Mouse (Mus musculus): ENCODE results near the gene Lrp2. TPM values are rescaled to one million over a fixed set of nuclear protein-coding genes. Genes with fewer than 3 reads are reported as not detected.

Gene Lrp2
- polyA plus RNA-seq, 1 experiment = not detected

DNA sequence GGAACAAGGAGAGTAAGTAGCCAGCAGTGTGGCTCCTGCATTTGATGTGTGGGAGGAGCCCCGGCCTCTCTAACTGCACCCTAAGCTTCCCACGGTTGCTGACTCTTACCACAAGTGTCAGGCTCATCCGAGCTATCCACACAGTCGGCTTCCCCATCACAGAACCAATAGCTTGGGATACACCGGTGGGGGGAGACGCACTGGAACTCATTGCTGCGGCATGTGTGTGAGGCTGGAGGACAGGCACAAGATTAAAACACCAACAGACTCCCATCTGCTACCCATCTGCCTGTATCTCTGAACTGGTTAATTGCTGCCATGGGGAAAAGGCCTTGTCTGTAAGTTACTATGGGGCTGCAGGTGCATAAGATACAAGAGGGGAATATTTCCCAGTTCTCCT is 109.0 kb downstream of the Lrp2 start:
- no peak for TF ChIP-seq GATA1 (IDR thresholded peaks at IDR 0.05; ENCODE audit: low read length)

DNA sequence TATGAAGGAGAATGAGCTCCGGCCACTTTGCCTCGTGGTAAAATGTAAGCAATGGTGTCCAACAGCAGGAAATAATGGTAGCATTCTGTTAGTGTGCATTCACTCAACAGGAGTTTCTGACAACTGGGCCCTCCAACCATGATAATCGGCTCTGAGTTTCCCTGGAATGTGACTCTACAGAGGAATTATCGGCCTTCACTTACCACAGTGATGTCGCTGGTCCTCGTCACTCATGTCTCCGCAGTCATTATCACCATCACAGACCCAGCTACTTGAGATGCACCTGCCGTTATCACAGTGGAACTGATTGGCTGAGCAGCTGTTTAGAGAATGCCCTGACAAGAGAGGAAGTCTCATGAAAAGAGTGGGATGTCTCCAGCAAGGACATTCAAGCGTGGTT is 110.7 kb downstream of the Lrp2 start:
- TF ChIP-seq GATA1 (IDR thresholded peaks at IDR 0.05; ENCODE audit: low read length) = no peak

DNA sequence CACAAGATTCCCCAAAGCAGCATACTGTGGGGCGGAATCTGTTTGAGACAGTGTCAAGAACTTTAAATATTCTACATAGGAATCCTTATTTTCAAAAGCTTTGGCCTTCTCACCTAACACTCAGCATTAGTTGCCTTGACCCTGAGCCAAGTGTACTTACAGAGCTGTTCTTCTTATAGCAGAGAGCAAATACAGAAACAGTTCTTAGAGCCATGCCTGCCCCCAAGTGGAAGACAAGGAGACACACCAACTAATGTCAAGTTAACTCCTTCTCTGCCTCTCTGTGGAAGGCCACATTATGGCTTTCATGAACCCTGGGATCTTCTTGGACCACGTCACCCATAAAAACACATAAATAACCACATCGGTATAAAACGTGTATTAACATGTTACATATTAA is 114.0 kb downstream of the Lrp2 start:
- no peak for TF ChIP-seq GATA1 (IDR thresholded peaks at IDR 0.05; ENCODE audit: low read length)

DNA sequence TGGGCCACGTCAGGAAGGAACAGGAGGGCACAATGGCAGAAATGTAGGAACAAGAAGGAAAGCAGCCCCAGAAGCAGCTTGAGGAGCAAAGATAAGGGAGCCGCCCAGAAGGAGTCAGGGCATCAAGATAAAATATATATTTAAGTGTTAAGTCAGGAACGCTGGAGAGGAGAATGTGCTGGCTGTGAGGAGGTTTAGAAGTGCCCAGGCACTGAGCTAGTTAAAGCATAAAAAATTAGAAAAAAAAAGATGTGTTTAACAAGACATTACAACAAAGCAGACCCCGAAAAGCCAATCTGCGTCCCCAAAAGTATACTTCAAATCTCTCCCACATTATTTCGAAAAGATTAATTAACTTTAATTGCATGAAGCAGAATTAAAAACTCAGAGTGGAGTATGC is 122.3 kb downstream of the Lrp2 start:
- TF ChIP-seq GATA1 (IDR thresholded peaks at IDR 0.05; ENCODE audit: low read length) = no peak

DNA sequence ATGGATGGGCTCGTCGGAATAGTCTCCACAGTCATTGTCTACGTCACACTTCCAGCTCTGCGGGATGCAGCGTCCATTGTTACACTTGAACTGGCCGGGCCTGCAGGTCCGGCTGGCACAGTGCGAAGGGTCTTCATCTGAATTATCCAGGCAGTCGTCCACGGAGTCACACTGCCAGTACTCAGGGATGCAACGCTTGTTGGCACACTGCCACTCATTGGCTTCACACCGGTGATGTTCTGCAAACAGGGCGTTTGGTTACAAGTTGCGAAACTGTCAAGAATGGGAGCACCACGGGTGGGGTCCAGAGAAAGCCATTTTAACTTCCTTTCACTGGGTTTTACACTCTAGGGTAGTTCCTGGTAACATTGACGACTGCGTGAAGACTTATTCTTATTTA is 126.4 kb downstream of the Lrp2 start:
- TF ChIP-seq GATA1 (IDR thresholded peaks at IDR 0.05; ENCODE audit: low read length) = no peak

DNA sequence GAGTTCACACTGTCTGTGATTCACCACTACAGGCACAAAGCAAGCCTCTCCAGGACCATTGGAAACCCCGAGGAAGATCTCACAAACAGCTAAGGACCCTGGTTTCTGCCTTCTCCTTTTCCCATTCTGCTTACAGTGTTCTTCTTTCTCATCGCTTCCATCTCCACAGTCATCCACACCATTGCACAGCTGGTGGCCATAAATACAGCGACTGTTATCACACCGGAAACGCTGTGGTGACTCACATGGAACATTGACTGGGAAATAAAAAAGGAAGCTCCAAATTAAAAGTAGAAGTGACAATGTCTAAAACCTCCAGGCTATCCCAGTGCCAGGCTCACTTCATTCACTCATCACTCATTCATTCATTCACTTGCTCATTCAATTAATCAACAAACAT is 134.7 kb downstream of the Lrp2 start:
- no peak for TF ChIP-seq GATA1 (IDR thresholded peaks at IDR 0.05; ENCODE audit: low read length)

DNA sequence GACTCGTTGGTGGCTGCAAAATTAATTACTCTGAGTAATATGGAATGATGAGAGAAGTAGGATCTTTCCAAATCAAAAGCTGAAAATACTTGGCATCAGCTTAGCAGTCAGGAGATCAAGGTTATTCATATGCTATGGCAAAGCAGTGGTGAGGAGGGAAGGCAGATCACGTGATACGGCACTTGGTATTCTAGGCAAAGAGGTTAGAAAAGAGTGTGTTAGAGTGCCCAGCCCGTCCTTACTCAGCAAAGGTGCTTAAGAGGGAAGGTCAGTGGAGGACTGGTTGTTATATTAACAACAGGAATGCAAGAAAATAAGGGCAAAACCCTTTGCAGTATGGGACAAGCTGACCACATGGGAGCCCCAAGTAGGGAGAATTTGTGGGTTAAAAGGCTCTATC is 137.3 kb downstream of the Lrp2 start:
- TF ChIP-seq GATA1 (IDR thresholded peaks at IDR 0.05; ENCODE audit: low read length) = no peak

DNA sequence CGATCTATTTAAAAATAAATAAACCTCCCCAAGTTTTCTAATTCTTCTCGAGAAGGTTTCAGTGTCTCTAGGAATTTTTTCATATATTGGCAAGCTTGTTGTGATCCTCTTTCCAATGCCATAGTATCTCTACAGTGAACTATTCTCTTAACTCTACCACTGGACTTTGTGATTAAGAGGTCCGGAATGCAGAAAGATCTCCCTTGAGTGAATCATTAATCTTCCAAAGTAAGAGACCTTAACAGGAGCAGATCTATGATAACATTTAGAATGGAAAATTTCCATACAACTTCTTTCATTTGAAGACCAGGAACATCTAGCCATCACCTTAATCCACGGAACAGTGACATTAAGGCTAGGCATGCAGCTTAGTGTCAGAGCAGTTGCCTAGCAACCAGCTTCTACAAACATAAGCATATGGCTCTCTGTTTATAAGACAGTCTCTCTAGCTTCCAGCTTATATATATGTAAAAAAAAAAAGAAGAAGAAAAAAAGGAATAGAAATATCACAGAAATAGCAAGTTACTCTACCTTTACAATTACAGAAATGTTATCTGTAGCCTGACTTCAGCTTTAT is 139.9 kb downstream of the Lrp2 start:
- no peak for TF ChIP-seq GATA1 (IDR thresholded peaks at IDR 0.05; ENCODE audit: low read length)

DNA sequence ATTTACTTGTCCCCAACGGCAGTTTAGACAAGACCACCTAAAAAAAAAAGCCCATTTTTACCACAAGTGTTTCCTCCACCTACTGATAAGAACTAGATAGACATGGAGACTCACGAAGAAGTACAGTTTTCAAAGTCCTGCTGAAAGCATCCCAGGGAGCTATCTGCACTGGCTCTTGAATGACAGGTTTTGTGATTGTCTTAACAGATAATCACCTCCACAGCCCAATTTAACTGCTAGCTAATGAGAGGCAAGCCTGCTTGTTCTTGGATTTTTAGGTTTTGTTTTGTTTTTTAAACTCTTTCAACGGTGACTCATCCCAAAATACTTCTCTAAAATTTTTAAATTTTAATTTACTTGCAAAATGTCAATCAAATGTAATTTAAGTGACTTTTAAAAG is 144.2 kb downstream of the Lrp2 start:
- TF ChIP-seq GATA1 (IDR thresholded peaks at IDR 0.05; ENCODE audit: low read length) = no peak

DNA sequence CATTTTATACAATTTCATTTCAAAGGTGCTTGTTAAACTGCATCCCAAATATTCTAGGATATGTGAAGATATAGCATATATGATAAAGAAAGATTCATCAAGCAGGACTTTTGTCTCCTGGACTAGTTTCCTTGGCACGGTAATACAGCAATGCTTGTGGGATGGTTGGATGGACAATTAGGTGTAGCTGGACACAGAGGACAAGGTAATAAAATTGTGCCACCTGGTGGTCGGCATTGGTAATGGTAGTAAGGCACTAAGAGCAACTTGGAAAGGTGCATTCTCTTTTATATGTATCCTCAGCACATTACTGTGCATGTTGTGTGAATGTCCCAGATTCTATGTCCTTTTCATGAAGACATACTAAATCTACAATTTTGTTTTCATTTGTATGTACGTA is 157.7 kb downstream of the Lrp2 start:
- TF ChIP-seq GATA1 (IDR thresholded peaks at IDR 0.05; ENCODE audit: low read length) = no peak

DNA sequence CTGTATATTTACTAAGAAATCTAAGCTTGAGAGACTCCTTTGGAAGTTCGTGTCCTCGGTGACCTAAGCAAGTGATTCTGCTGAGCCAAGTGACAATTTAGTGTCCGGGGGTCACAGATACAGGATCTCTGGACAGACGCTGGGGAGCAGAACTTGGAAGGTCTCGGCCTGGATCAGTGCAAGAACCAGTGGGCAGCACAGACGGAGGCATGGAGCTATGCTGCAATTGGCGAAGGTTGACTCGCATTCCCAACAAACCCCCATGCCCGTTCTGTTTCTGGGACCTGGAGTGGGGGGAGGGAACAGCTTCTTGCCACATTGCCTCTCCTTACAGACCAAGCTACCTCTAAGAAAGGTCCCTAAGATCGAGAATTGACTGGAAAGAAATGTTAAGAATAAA is 158.7 kb downstream of the Lrp2 start:
- TF ChIP-seq GATA1 (IDR thresholded peaks at IDR 0.05; ENCODE audit: low read length) = no peak

DNA sequence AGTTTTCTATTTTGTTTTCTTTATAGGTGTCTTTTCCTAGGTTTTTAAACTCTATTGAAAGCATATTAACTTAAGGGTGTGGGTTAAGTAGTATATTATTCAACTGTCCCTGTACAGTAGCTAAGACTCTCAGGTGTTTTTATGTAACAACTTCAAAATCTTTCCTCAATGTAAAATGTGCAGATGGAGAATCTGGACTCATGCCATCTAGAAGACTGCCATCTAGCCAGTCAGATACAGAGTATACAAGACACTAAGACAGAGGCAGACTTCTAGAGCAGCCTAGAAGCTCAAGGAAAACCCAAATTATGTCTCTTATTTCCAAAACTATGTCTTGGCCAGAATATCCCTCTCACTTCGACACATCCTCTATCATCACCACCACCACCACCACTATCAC is 159.8 kb downstream of the Lrp2 start:
- no peak for TF ChIP-seq GATA1 (IDR thresholded peaks at IDR 0.05; ENCODE audit: low read length)

DNA sequence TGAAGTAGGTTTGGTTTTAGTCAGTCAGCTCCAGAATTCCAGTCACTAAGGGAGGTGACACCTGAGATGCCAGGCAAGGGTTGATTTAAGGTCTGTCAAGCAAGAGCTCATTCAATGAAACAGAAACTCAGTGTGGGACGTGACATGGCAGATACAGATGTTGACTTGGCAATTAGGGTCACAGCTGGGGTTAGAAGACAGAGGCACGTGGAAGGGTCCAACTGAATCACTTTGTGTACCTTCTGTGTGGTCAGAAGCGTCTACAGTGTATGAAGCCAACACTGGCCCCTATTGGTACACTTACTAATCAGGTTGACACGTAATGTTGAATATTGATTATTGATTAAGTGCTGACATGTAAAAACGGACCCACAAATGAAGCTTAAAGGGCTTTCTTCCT is 161.0 kb downstream of the Lrp2 start:
- no peak for TF ChIP-seq GATA1 (IDR thresholded peaks at IDR 0.05; ENCODE audit: low read length)

DNA sequence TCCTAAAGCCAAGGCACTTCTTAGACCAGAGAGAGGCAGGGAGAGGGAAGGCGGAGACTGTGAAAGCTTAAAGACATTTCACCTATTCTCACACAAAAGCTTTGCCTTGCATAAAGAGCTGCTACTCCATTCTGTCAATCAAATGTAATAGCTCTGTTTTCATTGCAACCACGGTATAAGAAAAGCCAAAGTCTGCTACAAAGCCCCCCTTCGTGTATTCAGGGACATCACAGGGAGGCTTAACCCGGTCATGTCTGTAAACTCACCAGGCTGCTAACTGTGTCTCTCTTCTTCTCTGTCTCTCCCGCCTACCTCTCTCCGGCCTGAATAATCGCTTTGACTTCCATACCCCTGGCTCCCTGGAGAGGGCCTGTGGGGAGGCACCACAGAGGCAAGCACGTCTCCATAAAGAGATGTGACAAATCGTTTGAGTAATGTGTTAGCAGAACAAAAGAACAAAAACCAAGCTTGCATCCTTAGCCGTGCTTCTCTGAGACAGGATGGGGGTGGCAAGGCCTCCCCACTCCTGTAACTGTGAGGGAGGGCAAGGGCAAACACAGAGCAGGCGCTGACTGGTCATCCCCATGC is 167.5 kb downstream of the Lrp2 start:
- TF ChIP-seq GATA1 (IDR thresholded peaks at IDR 0.05; ENCODE audit: low read length) = no peak

DNA sequence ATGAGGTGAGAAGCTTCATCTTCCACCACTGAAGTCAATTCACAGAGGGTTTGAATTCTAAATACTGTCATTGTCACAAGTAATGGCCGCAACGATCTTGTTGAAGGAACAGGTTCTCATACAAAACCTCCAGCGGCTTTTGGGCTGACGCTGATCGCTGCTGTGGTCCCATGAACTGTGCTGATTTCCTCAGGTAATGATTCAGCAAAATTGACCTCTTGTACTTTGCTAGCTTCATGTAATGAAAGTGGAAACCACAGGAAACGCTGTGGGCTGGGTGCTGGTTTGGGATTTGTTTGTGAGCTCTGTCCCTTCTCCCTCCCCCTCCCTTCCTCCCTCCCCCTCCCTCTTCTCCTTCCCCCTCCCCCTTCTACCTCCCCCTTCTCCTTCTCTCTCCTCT is 170.8 kb downstream of the Lrp2 start:
- TF ChIP-seq GATA1 (IDR thresholded peaks at IDR 0.05; ENCODE audit: low read length) = no peak

DNA sequence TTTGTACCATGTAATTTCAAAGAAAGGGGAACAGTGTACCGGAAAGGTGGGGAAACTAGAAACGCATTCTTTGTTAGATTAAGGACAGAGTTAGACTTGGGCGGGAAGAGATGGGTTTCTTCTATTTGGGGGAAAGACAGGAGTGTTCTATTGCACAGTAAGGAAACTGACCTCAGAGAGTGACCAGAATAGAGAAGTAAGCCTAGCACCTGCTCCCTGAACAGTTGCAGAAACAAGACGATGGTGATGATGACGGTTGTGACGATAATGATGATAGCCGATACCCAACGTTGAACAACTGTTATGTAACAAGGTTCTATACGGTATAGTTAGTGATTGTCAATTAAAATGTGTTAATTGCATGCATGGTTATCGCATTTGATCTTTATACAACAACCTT is 171.3 kb downstream of the Lrp2 start:
- TF ChIP-seq GATA1 (IDR thresholded peaks at IDR 0.05; ENCODE audit: low read length) = no peak

DNA sequence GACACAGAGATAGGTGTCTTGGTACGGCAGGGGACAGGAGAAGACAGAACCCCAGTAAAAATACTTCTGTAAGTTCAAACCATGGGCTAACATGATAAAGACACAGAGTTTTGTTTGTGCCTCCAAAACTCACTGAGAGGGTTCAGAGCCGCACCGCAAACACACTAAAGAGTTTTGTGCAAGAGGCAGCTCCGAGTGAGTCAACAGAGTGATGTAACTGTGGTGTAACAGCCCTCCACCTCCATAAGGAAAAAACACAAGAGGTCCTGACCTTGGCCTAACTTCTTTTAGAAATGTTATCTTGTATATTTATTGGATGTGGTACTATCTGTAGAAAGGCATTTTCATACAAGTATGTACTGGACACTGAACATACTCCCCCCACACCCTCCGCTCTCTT is 180.2 kb downstream of the Lrp2 start:
- TF ChIP-seq GATA1 (IDR thresholded peaks at IDR 0.05; ENCODE audit: low read length) = no peak

DNA sequence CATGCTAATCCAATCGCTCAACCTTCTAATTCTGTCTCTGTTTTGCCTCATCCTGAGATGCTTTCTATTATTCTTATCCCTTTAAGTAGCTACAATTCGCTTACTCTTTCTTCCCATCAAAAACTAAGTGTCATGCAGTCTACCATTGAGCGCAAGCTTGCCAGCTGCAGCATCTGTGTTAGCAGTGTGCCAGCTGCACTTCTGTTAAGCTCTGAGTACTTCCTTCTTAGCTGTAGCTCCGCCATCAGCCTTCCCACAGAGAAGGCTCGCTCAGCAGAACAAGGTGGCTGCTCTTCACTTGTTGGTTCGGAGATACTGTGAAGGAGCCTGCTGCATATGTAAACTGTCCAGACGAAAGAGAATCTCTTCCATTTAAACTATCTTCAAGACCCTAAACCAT is 183.6 kb downstream of the Lrp2 start:
- no peak for TF ChIP-seq GATA1 (IDR thresholded peaks at IDR 0.05; ENCODE audit: low read length)

Data from G1E-ER4 (cell line).